Mouse (Mus musculus) heart, postnatal 36 days (tissue): ENCODE measurements around the gene Fam183b. TPM values are rescaled to one million over a fixed set of nuclear protein-coding genes. Genes with fewer than 3 reads are reported as not detected.
"Not testable (repeated sequence)": the region's sequence is repeated elsewhere in the genome, so short reads cannot be mapped to it uniquely, and the experiment has no call there.

ENCODE experiments used
- DNase-seq, 2 experiments: peaks; one replicate each; pipeline ENCODE4 v3.0.0; 2021 to 2022
- intact Hi-C: fragments of 180-260 bp; cut with DNase I; formaldehyde crosslinking; loops from one replicate; pipeline ENCODE4 v1.15.1; 2025
- total RNA-seq, 2 experiments: library from RNA; stranded (reverse); gene quantifications; 2 replicates each; pipeline ENCODE4 v1.2.3; 2021

Fam183b gene
- not detected for total RNA-seq

DNA sequence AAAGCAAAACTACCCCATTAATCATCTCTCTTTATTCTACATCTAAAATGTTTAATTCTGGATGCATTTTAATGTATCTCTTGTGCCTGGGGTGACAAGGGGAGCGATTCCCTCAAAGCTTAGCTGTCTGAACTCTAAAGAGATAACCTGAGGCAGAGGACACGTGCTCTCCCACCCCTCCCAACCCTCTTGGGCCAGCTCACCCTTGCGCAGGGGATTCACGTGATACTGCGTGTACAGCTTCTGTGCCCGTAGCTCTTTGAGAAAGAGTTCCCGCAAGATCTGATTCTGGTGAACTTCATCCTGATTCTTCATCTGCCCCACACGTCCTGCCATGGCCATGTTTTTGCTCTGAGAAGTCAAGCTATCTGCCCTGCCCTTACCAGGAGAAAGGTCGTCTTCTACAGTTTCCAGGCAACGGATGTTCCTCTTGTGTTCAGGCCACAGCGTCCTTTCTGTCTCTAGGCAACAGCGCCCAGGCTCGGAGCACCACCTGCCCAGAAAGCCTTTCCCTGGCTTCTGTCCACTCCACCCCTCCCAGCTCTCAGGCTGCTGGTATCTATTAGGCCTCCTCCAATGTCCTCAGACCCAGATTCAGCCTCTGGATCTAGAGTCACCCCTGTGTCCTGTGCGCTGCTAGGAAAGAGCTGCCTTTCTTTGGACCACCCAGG is at the start of gene Fam183b:
Fam183b (minus strand) TSS at position 403 of the 671 bp plus-strand sequence.
- DNase-seq, result no peak
- intact Hi-C loops, result no loop called here

GRCm38 (mm10) chr11:58849731-58850130 is 48.0 kb upstream of the Fam183b start:
- DNase-seq, result no peak
- intact Hi-C loops, result loop anchor here (5.0 kb wide), 1 partner anchor 128 kb away; the partner anchor contains the start of gene Trim11

- intact Hi-C loops, result loop anchor here (5.0 kb wide), 1 partner anchor 130 kb away; the partner anchor contains the start of gene Trim11
- DNase-seq, result no peak
Measured at GRCm38 (mm10) chr11:58847636-58848035, 45.9 kb upstream of the Fam183b start.

DNA sequence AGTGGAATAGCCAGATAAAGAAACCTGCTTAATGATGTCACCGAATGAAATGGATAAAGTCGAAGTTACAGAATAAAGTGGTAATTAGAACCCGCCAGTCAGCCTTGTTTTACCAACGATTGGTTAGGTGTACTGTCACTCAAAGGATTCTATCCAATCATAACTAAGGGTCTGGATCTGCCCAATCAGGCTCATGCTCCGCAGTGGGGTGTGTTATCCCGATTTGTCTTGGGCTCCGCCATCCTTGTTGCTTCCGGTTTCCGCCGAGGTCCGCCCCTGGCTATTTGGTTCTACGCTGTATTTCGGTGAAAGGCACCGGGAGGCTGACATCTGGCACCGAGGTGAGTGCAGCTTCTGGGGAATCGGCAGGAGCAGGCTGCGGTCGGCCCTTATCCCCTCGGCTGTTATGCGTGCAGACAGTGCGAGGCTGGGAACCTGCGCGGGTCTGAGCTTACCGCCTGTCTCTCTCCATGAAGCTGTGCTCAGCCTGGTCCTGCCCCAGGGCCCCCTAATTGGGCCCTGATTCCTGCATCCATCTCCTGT is 45.2 kb upstream of the Fam183b start, which contains the start of gene Gm12258:
Gm12258 (plus strand) TSS at position 240 of the 543 bp plus-strand sequence.
- DNase-seq, result peak; percentile 80 to 81
- intact Hi-C loops, result loop anchor here (5.0 kb wide), 1 partner anchor 130 kb away; the partner anchor contains the start of gene Trim11

- DNase-seq, intact Hi-C loops: not testable (repeated sequence)
Measured at GRCm38 (mm10) chr11:58838951-58839350, 37.2 kb upstream of the Fam183b start, which contains the start of gene Olfr311. Olfr311 (plus strand) TSS chr11:58839251.

DNA sequence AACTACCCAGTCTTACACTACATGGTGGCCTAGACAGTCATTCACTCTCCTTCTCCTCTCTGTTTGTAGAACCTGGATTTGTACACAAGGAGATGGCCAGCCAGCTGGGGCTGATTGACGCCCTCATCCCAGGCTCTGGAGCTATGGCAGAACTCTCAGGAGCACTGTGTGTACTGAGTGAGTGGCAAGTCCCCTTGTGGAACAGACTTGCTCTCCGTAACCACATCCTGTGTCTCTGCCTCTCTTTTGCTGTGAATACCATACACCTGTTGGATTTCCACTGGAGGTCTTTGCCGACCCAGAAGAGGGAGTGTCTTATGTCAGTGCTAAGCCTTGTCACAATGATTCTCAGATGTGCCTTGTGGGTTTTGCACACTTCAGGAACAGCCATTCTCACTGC is 30.8 kb upstream of the Fam183b start:
- DNase-seq, intact Hi-C loops: not testable (repeated sequence)

DNA sequence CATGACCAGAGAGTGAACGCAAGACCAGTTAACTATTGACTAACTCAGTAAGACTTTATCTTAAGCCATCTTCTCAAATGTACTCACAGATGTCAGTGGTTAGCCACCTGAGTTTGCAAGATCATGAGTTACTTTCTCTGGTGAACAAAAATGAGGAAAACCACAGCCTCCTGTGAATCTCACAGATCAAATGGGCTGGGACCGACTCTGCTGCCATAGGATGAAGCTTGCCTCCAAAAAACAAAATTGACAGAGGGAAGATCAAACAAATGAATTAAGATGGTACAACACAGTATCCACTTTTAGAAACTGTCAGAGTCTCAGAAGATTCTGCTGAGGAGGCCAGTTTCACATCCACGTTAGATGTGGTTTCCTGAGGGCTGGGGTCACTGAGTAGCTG is 28.0 kb upstream of the Fam183b start:
- intact Hi-C loops, result no loop called here
- no peak for DNase-seq

DNA sequence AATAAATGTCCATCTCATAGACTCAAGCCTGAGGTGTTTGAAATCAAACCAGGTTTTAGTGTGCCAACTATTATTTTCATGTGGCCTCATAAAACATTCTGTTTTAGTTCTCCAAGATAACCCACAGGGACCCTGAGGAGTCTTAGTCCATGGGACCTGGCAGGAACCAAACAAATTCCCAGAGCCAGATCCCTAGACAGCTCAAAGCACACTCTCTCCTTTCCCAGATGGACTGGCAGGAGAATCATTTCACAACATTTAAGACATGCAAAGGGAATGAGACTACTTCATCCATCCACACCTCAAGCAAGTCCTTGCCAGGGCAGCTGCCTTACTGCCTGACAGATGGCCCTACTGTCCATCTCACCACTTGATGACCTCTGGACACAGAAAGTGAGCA is 27.2 kb upstream of the Fam183b start, which contains the start of gene Olfr312:
Olfr312 (plus strand) TSS at position 301 of the 400 bp plus-strand sequence.
- intact Hi-C loops, DNase-seq: not testable (repeated sequence)

- no peak for DNase-seq
- intact Hi-C loops, result no loop called here
Measured at GRCm38 (mm10) chr11:58815676-58816075, 13.9 kb upstream of the Fam183b start.

GRCm38 (mm10) chr11:58814700-58815099 is 12.9 kb upstream of the Fam183b start, which contains the start of gene Olfr313:
Olfr313 (plus strand) TSS chr11:58815000.
- DNase-seq, intact Hi-C loops: not testable (repeated sequence)

DNA sequence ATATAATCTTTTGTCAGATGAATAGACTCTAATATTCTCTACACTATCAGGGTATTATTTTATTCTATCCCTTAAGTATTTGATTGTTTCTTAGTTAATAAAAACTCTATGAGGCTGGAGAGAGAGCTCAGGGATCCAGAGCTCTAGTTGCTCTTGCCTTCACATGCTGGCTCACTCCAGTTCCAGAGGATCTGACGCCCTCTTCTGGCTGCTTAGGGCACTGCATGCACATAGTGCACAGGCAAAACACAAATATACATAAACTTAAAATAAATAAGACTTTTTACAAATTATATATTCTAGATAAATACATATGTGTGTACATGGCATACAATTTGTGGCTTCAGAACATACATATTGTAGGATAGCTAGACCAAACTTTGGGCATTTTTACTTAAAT is 10.2 kb upstream of the Fam183b start:
- intact Hi-C loops, result no loop called here
- no peak for DNase-seq

DNA sequence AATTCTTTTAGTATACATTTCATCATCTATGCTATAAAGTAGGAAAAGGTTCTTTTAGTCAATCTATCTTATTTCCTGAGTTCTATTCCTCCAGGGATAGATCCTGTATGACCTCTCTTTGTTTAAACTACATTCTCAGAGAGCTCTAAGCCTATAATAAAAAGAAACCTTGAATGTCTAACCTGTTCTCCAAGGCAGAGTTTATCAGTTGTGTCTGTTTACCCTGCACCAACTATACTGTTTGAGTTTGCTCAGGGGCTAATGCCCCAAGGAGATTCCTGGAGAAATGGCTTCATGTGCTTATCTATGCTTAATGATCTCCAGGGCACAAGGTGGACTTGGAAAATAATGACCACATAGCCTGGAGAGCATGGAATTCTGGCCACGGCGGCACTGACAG is 2.6 kb upstream of the Fam183b start:
- intact Hi-C loops, result no loop called here
- no peak for DNase-seq

DNA sequence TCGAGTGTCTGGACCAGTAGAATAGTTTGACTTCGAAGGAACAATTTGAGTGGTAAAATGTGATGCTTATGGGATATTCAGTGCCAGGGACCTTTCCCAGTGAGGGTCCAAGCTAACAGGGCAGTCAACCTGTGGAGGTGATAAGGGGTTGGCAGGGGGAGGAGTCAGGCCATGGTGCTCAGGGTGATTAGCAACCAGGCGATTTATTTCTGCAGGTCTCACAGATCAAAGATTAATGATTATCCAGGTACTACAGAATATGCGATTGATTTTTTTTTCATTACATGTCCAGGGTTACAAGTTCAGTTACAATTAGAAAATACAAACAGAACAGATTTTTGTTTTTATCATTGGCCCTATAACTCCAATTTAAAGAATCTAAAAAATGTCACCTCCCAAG is 2.1 kb upstream of the Fam183b start:
- DNase-seq, result no peak
- intact Hi-C loops, result no loop called here

DNA sequence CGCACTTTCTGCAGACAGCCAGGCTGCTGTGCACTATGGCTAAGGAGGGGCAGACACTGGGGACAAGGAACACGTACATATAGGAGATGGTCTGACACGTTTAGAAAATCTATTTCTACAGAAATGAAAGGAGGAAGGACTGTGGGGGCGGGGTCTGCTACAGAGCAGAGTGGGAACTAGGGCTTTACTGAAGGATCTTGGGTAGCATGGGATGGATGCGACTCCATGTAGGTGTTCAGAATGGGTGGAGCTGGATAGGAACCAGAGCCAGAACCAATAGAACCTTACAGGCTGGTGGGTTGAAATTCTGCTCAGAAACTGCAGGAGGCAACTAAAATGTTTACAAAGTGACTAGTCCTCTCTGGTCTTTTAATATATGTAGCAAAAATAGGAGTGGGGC is 2.0 kb downstream of the Fam183b start:
- intact Hi-C loops, result no loop called here

GRCm38 (mm10) chr11:58796850-58797249 is 4.9 kb downstream of the Fam183b start:
- no peak for DNase-seq
- intact Hi-C loops, result no loop called here

More for the DNA sequence above, 2.0 kb downstream of the Fam183b start:
- DNase-seq, result no peak

DNA sequence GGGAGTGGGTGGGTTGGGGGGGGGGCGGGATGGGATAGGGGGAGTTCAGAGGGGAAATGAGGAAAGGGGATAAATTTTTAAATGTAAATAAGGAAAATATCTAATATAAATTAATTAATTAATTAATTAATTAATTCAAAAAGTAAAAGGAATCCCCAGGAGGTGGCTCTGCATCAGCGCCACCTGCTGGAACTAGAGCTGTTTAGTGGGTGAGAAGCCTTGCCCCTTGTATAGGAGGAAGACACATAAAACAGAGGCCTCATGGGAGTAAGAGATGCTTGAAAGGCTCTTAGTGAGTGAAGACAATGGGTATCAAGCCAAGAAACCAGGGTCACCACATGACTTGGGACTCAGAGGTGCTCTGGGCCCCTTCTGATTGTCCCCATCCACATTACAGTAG is 5.9 kb downstream of the Fam183b start:
- no peak for DNase-seq
- intact Hi-C loops, result no loop called here

DNA sequence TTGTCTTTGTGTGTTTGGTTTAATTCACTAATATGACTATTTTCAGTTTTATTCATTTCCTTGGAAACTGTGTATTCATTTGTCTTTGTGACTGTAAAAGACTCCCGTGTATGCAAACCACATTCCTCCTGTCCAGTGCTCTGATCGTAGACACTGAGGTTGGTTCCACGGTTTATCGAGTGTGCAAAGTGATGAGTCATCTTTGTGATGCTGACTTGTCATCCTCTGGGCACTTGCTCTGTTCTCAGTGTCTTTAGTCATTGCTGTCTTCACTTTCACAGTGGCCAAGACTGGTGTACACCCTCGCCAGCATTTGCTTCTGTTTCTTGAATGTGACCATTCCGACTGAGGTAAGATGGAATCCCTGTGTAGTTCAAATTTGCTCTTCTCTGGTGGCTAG is 11.1 kb downstream of the Fam183b start:
- intact Hi-C loops, result no loop called here
- no peak for DNase-seq

GRCm38 (mm10) chr11:58790053-58790452 is 11.7 kb downstream of the Fam183b start:
- no peak for DNase-seq
- intact Hi-C loops, result no loop called here

- intact Hi-C loops, result no loop called here
- DNase-seq, result no peak
Measured at GRCm38 (mm10) chr11:58789532-58789931, 12.2 kb downstream of the Fam183b start.

DNA sequence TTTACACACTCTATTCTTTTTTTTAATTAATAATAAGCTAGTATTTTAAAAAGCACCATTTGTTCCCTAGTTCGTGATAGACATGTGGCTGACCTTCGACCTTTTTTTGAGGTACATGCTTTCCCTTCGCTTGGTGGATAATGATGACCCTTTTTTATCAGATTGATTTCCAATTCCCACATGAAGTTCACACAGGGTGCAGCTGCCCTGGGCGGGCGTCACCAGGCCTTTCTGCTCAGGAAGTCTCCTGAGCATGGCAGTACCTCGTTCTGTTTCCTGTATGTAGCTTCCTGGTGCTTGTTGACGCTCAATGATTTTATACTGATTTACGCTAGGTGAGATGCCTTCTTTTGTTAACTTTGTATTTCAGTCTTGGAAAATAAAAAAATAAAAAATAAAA is 13.4 kb downstream of the Fam183b start:
- intact Hi-C loops, result no loop called here
- DNase-seq, result no peak

GRCm38 (mm10) chr11:58787651-58788050 is 14.1 kb downstream of the Fam183b start:
- intact Hi-C loops, result no loop called here
- DNase-seq, result no peak

- intact Hi-C loops, result no loop called here
- no peak for DNase-seq
Measured at GRCm38 (mm10) chr11:58784182-58784581, 17.6 kb downstream of the Fam183b start.
